Mouse (Mus musculus) spleen, adult 2 months (tissue): ENCODE results near the gene Scd3.

Experiments
- CTCF ChIP-seq: fragments of 200-500 bp; IDR thresholded peaks from 2 replicates; pipeline ENCODE4 v1.5.1; 2011; ENCODE audit warnings: mild to moderate bottlenecking, inconsistent platforms; ENCODE audit not compliant: insufficient read depth, insufficient read length, insufficient replicate concordance; ENCODE audit errors: extremely low read depth
- POLR2A ChIP-seq: fragments of 200-500 bp; IDR thresholded peaks from 2 replicates; pipeline ENCODE4 v1.6.1; 2011; ENCODE audit warnings: low read depth, low read length, inconsistent platforms

DNA sequence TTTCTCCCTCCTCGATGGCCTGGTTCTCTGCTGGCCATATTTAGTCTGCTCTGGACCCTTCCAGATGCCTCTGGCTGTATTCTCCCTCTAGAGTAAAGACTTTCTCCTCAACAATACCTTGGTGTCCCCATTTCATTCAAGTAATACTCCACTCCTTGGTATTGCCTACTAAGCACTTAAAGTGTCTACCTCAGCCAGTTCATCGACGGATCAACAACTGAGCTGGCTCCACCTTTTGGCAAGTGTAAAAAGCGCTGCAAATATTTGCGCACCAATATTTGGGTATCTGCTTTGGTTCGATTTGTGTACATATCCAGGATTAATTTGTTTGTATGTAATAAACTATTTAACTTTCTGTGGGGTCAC is 63.4 kb downstream of the Scd3 start:
- TF ChIP-seq CTCF (no peak), POLR2A (no peak)
